Mouse (Mus musculus) E14TG2a.4 (cell line): ENCODE data around the gene Lhx5.

ENCODE experiments used
- CTCF ChIP-seq: conservative IDR thresholded peaks from 2 replicates; pipeline ENCODE4 v1.5.1; 2014; ENCODE audit warnings: low read length
- NANOG ChIP-seq: IDR thresholded peaks from 2 replicates; pipeline ENCODE4 v1.6.1; 2014; ENCODE audit warnings: borderline replicate concordance, low read length, mixed read lengths
- POU5F1 ChIP-seq: IDR thresholded peaks from 2 replicates; pipeline ENCODE4 v1.6.1; 2014; ENCODE audit warnings: low read length, borderline replicate concordance

DNA sequence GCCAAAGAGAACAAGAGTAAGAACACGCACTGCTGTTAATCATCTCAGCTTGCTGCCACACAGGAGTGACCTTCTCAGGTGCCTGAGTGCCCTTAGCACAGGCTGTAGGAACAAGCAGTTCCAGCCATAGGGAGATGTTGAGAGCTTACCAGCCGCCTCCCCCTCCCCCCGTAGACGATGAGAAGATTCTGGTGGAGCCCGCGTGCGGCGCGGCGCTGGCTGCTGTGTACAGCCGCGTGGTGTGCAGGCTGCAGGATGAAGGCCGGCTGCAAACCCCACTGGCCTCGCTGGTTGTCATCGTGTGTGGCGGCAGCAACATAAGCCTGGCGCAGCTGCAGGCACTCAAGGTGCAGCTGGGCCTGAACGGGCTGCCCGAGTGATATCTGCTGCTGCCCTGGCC is 51.9 kb downstream of the Lhx5 start:
- TF ChIP-seq CTCF (no peak), NANOG (no peak), POU5F1 (no peak)
